ENCODE assay signal across 8 mouse cellular contexts in the genomic region with DNA sequence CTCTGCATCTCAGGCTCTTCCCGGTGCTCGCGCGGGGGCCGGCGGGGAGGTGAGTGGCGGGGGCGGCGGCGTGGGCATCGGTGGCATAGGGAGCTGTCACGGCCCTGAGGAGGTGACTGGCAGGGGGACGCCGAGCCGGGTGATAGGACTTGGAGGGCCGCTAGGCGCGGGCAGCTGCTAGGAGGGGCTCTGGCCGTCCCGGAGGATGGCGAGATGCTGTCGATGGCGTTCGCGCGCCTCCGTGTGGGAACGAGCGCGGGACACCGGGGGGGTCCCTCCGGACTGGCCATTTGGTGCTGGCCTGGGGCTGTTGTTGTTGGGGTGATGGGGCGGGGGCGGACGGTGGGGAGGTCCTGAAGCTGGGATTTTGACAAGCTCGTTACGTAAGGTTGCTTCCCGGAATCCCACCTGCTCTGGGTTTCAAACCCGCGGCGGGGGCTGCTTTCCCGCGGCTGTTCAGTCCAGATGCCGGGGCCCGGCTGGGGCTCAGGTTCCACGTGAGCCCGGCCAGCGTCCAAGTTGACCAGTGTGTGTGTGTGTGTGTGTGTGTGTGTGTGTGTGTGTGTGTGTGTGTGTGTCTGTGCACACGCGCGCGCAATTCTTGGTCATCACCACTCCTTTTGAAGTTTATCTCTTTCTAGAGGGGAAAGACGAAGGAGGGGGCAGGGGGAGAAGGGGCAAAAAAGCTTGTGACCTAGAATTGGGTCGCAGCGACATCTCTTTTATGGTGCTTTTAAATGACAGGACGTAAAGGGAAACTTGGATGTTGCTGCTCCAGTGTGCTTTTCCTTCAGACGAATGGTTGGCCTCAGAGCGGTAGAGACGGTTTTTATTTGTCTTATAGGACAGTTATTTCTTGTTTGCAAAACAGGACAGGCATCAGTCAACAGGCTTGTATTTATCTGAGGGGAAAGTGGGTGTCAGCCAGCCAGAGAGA. TPM values are rescaled to one million over a fixed set of nuclear protein-coding genes. Genes with fewer than 3 reads are reported as not detected.
A peak's percentile ranks its signal among the peaks of the same experiment; 100 is the strongest.
DNase-seq lines count a peak whose midpoint lies in the region; ATAC-seq and TF ChIP-seq lines count a peak whose summit lies in the region.

No protein-coding gene starts in this region.

- WGBS in heart, adult 2 months: 2% methylated on average over 58 of the region's 59 CpGs
- WGBS in forebrain, postnatal 0 days: under 1% methylated on average over 59 of the region's 59 CpGs
- under 1% methylated on average over 59 of the region's 59 CpGs for WGBS in midbrain, embryonic 10.5 days

- peak overlapping the region; percentile 81 for H3K27ac ChIP-seq in heart, adult 2 months
- H3K27ac ChIP-seq in forebrain, postnatal 0 days (ENCODE audit: low read depth, low read length): peak overlapping the region; percentile 98
- peak overlapping the region; percentile 93 for H3K27ac ChIP-seq in midbrain, embryonic 10.5 days (replicated peaks)

- TF ChIP-seq POLR2A in heart, adult 2 months (IDR thresholded peaks at IDR 0.05; ENCODE audit: insufficient read depth, low read depth, low read length): no peak

- H3K9me3 ChIP-seq in forebrain, postnatal 0 days (ENCODE audit: low read length): no peaks in the 10 kb centered on the region
- H3K9me3 ChIP-seq in midbrain, embryonic 10.5 days (replicated peaks): no peaks in the 10 kb centered on the region

- H3K4me2 ChIP-seq in forebrain, postnatal 0 days (ENCODE audit: low read depth): peak overlapping the region; percentile 63

- no peaks in the 10 kb centered on the region for H3K36me3 ChIP-seq in heart, adult 2 months (ENCODE audit: control insufficient read depth, insufficient read depth, low read length)
- no peaks in the 10 kb centered on the region for H3K36me3 ChIP-seq in forebrain, postnatal 0 days (ENCODE audit: insufficient read depth)
- H3K36me3 ChIP-seq in midbrain, embryonic 10.5 days: no peaks in the 10 kb centered on the region

- no peaks in the 10 kb centered on the region for H3K79me2 ChIP-seq in heart, adult 2 months (replicated peaks; ENCODE audit: control insufficient read depth, insufficient read depth, low read length)

- intact Hi-C loops in heart, adult 2 months (cut with DNase I): loop anchor here (5.0 kb wide), 1 partner anchor 75 kb away; a partner anchor contains a TSS
- intact Hi-C loops in heart, postnatal 25 days (cut with DNase I): loop anchor here (5.0 kb wide), 2 partner anchors 35 to 75 kb away; a partner anchor contains a TSS
- intact Hi-C loops in left cerebral cortex, postnatal 14 days (cut with DNase I): loop anchor here (5.0 kb wide), 1 partner anchor 35 kb away; no protein-coding TSS in a partner anchor

- peak overlapping the region; percentile 91 for H3K4me3 ChIP-seq in heart, adult 2 months
- peak overlapping the region; percentile 85 for H3K4me3 ChIP-seq in forebrain, postnatal 0 days (ENCODE audit: low read depth, low read length)
- H3K4me3 ChIP-seq in midbrain, embryonic 10.5 days: peak overlapping the region; percentile 92

- ATAC-seq in forebrain, postnatal 0 days: peak; percentile 69

- H3K4me1 ChIP-seq in heart, adult 2 months (ENCODE audit: control insufficient read depth, insufficient read depth, low read length): peaks cover 3% of the 10 kb centered on the region
- H3K4me1 ChIP-seq in forebrain, postnatal 0 days (ENCODE audit: insufficient read depth): peaks cover 8% of the 10 kb centered on the region; the same call in 1 of the 2 replicates
- H3K4me1 ChIP-seq in midbrain, embryonic 10.5 days: peaks cover 22% of the 10 kb centered on the region

- peak overlapping the region; percentile 87 for H3K9ac ChIP-seq in heart, adult 2 months (ENCODE audit: low read depth, low read length)
- peak overlapping the region; percentile 87 for H3K9ac ChIP-seq in forebrain, postnatal 0 days

- no peaks in the 10 kb centered on the region for H3K27me3 ChIP-seq in heart, adult 2 months (ENCODE audit: control insufficient read depth, insufficient read depth, low read length)
- no peaks in the 10 kb centered on the region for H3K27me3 ChIP-seq in forebrain, postnatal 0 days (ENCODE audit: insufficient read depth, low read length)
- H3K27me3 ChIP-seq in midbrain, embryonic 10.5 days (ENCODE audit: low read depth, poor library complexity, severe bottlenecking): no peaks in the 10 kb centered on the region

- no peak for TF ChIP-seq EP300 in heart, adult 2 months (IDR thresholded peaks at IDR 0.05; ENCODE audit: insufficient read depth, low read depth, low read length)

- peak; percentile 30 for TF ChIP-seq CTCF in heart, adult 2 months (IDR thresholded peaks at IDR 0.05)
- peak; percentile 45 for TF ChIP-seq CTCF in forebrain, postnatal 0 days (IDR thresholded peaks at IDR 0.05; ENCODE audit: low read depth)

- peak; percentile 67 to 71 for DNase-seq in heart, adult 2 months
- no peak for DNase-seq in heart, postnatal 25 days (ENCODE audit: low spot score)
- DNase-seq in cerebellum, adult 11 months: peak; percentile 52
- no peak for DNase-seq in forebrain, postnatal 0 days
- DNase-seq in induced T-regulatory cell, adult 2 months (ENCODE audit: low read depth): peak; percentile 73
- DNase-seq in left cerebral cortex, postnatal 14 days (ENCODE audit: low spot score in 2 of 2): peak; percentile 63 to 70
- DNase-seq in midbrain, embryonic 10.5 days (ENCODE audit: low spot score): no peak
- DNase-seq in spleen, postnatal 4 days (ENCODE audit: low spot score in 2 of 2): peak; percentile 55 to 80

RNA-seq across cellular contexts. Expression of a gene that starts 0.7 kb away (rescaled TPM):
- 10 to 100 TPM in 1 of 2 experiments, 1 to 10 TPM in 1; 6.8 to 10.2 TPM for total RNA-seq in heart, adult 2 months (2021)
- 4.5 and 6.0 TPM in 2 replicates for polyA plus RNA-seq in heart, adult 2 months (2012; rRNA removed)
- total RNA-seq in heart, postnatal 25 days (2021): 1 to 10 TPM; 6.9 to 7.9 TPM
- total RNA-seq in forebrain, postnatal 0 days (2014; rRNA removed): 10.5 and 18.5 TPM in 2 replicates
- polyA plus RNA-seq in forebrain, postnatal 0 days (2015; fragmentation: Nextera tagmentation; extraction: Ambion mirVana): 2.8 and 5.2 TPM in 2 replicates
- total RNA-seq in left cerebral cortex, postnatal 14 days (2021): 10 to 100 TPM; 61.8 to 68.9 TPM
- polyA plus RNA-seq in midbrain, embryonic 10.5 days (2016; fragmentation: Nextera tagmentation; extraction: Ambion mirVana): 6.7 and 8.1 TPM in 2 replicates

Comparison
In these comparisons a context has a peak if more than half of its experiments do, and no peak if none do; other contexts are left out.
1. DNase-seq: peak in heart, adult 2 months (2 of 2), cerebellum, adult 11 months (single experiment), induced T-regulatory cell, adult 2 months (single experiment), left cerebral cortex, postnatal 14 days (2 of 2) and spleen, postnatal 4 days (2 of 2); none in heart, postnatal 25 days (single experiment), forebrain, postnatal 0 days (single experiment) and midbrain, embryonic 10.5 days (single experiment).
2. Peak in every context shown above with its lines, with median percentiles within 50 percentile points of each other: H3K27ac ChIP-seq and H3K4me3 ChIP-seq.